Mouse (Mus musculus) small intestine, adult 2 months (tissue): ENCODE results near the gene Fxn.

ENCODE experiments used
- CTCF ChIP-seq: fragments of 200-500 bp; IDR thresholded peaks from 2 replicates; pipeline ENCODE4 v1.5.1; 2012; ENCODE audit warnings: low read depth, mild to moderate bottlenecking, control low read depth, inconsistent platforms, low read length, moderate library complexity, mixed read lengths; ENCODE audit not compliant: insufficient replicate concordance, insufficient read length; ENCODE audit errors: extremely low read depth
- POLR2A ChIP-seq: fragments of 200-500 bp; IDR thresholded peaks from 2 replicates; pipeline ENCODE4 v1.6.1; 2012; ENCODE audit warnings: low read depth, mild to moderate bottlenecking, control low read depth, inconsistent platforms, low read length, moderate library complexity

DNA sequence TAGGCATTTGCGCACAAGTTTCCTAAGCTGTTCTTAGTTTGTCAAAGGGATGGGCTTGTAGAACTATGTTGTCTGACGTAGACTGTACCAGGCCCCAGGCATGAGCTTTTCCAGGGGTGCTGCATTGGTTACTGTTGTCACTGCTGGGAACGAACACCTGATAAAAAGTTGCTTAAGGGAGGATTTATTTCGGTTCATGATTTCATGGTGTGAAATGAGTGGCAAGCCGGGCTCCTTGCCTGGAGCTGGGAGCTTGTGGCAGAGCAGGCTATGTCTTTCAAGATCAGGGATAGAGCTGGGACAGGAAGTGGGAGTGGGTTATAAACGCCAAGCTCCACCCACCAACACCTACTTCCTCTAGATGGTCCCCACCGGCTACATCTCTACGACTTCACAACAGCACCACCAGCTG is 41.5 kb upstream of the Fxn start:
- TF ChIP-seq CTCF (no peak), POLR2A (no peak)
